Mouse (Mus musculus): ENCODE measurements around the gene Nxpe2. TPM values are rescaled to one million over a fixed set of nuclear protein-coding genes. Genes with fewer than 3 reads are reported as not detected.
"Not testable (repeated sequence)": the region's sequence is repeated elsewhere in the genome, so short reads cannot be mapped to it uniquely, and the experiment has no call there.

Nxpe2 gene
- polyA plus RNA-seq, 1 experiment from 2014 or later, result 2.9 TPM

DNA sequence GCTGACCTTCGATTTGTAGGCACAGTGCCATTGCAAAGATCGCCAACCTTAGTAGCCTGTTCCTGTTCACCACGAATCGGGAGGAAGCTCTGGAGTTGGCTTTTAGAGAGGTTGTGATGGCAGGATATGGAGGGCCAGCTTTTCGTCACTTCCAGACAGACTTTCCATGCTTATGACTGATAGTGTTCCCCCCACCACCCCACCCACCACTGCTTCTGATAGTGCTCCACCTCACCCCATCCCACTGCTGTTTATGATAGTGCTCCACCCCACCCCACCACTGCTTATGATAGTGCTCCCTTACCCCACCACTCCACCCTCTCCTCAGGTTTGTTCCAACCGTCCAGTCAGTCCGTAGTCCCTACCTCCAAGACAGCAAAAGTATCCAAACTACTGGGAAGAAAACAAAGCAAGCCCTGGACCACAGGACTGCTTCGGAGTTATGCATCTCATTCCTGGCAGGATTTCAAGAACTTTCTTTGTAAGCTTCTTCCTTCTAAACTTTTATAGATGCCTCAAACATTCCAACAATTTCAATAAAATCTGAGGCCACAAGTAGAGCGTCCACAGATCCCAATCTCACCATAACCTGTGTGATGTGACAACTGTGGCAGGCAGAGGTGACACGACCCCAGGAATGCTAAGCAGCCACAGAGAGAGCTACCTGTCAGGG is 12.4 kb downstream of the Nxpe2 start:
- Histone ChIP-seq H3K4me3 (peak overlapping the region; percentile 36; the same call in 1 of the 2 replicates), H3K27ac (peak overlapping the region; percentile 42; the same call in 1 of the 2 replicates), H3K36me3 (no peaks in the 10 kb centered on the region), H3K27me3 (ENCODE audit: insufficient read depth, poor library complexity, severe bottlenecking) (no peaks in the 10 kb centered on the region), H3K9me3 (no peaks in the 10 kb centered on the region), H3K4me1 (peaks cover 5% of the 10 kb centered on the region; the same call in 1 of the 2 replicates)
- peak; percentile 78 for DNase-seq (ENCODE audit: low spot score)
- 65% methylated on average over 10 of the region's 10 CpGs for WGBS

- Histone ChIP-seq H3K4me1 (peaks cover 5% of the 10 kb centered on the region; the same call in 1 of the 2 replicates), H3K27ac (no peak overlapping the region), H3K36me3 (no peaks in the 10 kb centered on the region), H3K4me3 (no peak overlapping the region; the same call in 1 of the 2 replicates), H3K9me3 (no peaks in the 10 kb centered on the region), H3K27me3 (ENCODE audit: insufficient read depth, poor library complexity, severe bottlenecking) (no peaks in the 10 kb centered on the region)
- no peak for DNase-seq (ENCODE audit: low spot score)
- WGBS, result 43% methylated on average over 5 of the region's 5 CpGs
Measured at GRCm38 (mm10) chr9:48339563-48339962, 13.7 kb downstream of the Nxpe2 start.

DNA sequence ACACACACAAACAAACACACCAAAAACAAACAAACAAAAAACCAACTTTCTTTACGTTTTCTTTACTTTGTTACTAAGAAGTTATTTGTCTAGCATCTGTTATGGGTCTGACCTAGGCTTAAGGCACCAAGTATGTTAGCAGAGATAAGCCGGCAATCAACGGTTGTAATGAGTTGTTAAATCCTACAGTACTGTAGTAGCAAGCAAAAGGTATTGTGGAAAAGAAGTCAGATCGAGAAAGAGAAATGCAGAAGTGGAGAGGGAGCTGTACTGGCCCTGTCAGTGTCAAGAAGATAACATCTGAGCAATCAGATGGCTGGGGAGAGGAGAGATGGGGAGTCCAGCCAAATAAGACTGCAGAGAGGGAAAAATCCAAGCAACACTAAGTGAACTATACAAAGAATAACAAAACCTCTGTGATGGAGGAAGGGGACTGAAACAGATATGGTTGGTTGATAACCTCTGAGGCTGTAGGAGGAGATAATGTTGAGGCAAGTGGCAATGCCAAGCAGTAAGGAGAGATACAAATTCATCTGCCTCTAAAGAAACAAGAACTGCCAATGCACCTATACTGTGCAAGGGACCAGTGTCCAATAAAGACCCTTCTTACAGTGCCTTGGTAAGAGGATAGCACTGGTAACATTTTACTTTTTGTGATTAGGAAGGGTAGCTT is 14.3 kb downstream of the Nxpe2 start:
- Histone ChIP-seq H3K27me3 (ENCODE audit: insufficient read depth, poor library complexity, severe bottlenecking) (no peaks in the 10 kb centered on the region), H3K27ac (peak overlapping the region; percentile 7; the same call in 1 of the 2 replicates), H3K4me3 (no peak overlapping the region; the same call in 1 of the 2 replicates), H3K9me3 (no peaks in the 10 kb centered on the region), H3K36me3 (no peaks in the 10 kb centered on the region), H3K4me1 (peaks cover 5% of the 10 kb centered on the region; the same call in 1 of the 2 replicates)
- no peak for DNase-seq (ENCODE audit: low spot score)
- 45% methylated on average over 4 of the region's 4 CpGs for WGBS

- 89% methylated on average over 7 of the region's 7 CpGs for WGBS
- no peak overlapping the region for H3K27ac ChIP-seq
- no peaks in the 10 kb centered on the region for H3K9me3 ChIP-seq
- no peak for DNase-seq (ENCODE audit: low spot score)
- no peaks in the 10 kb centered on the region for H3K27me3 ChIP-seq (ENCODE audit: insufficient read depth, poor library complexity, severe bottlenecking)
- no peak overlapping the region for H3K4me3 ChIP-seq
- no peaks in the 10 kb centered on the region for H3K36me3 ChIP-seq
- H3K4me1 ChIP-seq, result no peaks in the 10 kb centered on the region
Measured at GRCm38 (mm10) chr9:48329597-48329996, 23.7 kb downstream of the Nxpe2 start.

- 88% methylated on average over 9 of the region's 9 CpGs for WGBS
- no peaks in the 10 kb centered on the region for H3K4me1 ChIP-seq
- no peaks in the 10 kb centered on the region for H3K9me3 ChIP-seq
- no peak for DNase-seq (ENCODE audit: low spot score)
- no peak overlapping the region for H3K27ac ChIP-seq
- H3K36me3 ChIP-seq, result no peaks in the 10 kb centered on the region
- H3K27me3 ChIP-seq (ENCODE audit: insufficient read depth, poor library complexity, severe bottlenecking), result no peaks in the 10 kb centered on the region
- no peak overlapping the region for H3K4me3 ChIP-seq
Measured at GRCm38 (mm10) chr9:48326338-48326737, 26.9 kb downstream of the Nxpe2 start.

DNA sequence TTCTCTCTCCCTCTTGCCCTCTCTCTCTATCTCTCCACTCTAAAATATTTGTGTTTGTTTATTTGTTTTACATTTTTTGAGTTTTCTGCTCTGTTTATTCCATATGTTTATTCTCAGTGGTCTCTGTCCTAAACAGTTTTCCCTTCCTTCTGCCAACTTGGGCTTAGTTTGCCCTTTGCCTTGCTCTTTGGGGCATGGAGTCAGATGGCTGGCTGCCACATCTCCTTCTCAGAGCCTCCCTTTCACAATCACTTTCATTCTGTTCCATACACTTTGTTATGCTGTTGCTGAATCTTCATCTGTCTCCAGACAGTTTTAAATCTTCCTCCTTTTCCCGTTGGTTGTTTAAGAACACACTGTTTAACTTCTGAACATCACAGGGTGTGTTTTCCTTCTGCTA is 37.4 kb downstream of the Nxpe2 start:
- H3K36me3 ChIP-seq, result no peaks in the 10 kb centered on the region
- H3K9me3 ChIP-seq, result no peaks in the 10 kb centered on the region
- DNase-seq (ENCODE audit: low spot score), result no peak
- H3K27ac ChIP-seq, result no peak overlapping the region
- H3K4me1 ChIP-seq, result no peaks in the 10 kb centered on the region
- H3K4me3 ChIP-seq, result no peak overlapping the region
- WGBS, result 83% methylated on average over 1 of the region's 1 CpGs
- no peaks in the 10 kb centered on the region for H3K27me3 ChIP-seq (ENCODE audit: insufficient read depth, poor library complexity, severe bottlenecking)

DNA sequence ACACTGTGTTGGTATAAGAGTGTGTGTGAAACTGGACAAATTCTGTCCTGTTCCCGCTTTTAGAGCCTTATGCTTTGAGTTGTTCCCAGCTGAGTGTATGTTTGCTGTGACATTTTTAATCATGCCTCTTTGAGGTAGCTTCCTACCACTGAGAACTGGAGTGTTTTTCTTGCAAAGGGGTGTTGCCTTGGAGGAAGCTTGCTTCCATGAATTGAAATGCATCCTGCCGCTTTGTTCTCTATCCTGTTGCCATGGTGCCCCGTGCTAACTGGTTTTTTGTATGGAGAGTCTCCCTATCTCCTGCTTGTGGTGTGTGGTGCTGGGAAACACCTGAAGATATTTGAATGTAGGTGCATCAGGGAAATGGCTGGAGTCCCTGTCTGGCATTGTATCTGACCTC is 39.1 kb downstream of the Nxpe2 start:
- WGBS, result 43% methylated on average over 3 of the region's 3 CpGs
- no peaks in the 10 kb centered on the region for H3K27me3 ChIP-seq (ENCODE audit: insufficient read depth, poor library complexity, severe bottlenecking)
- DNase-seq (ENCODE audit: low spot score), result no peak
- no peak overlapping the region for H3K27ac ChIP-seq
- no peaks in the 10 kb centered on the region for H3K9me3 ChIP-seq
- H3K4me3 ChIP-seq, result no peak overlapping the region
- H3K36me3 ChIP-seq, result no peaks in the 10 kb centered on the region
- H3K4me1 ChIP-seq, result no peaks in the 10 kb centered on the region

- H3K4me1 ChIP-seq, result no peaks in the 10 kb centered on the region
- no peak for DNase-seq (ENCODE audit: low spot score)
- H3K9me3 ChIP-seq, result no peaks in the 10 kb centered on the region
- WGBS, result 85% methylated on average over 5 of the region's 5 CpGs
- H3K4me3 ChIP-seq, result no peak overlapping the region
- H3K27me3 ChIP-seq (ENCODE audit: insufficient read depth, poor library complexity, severe bottlenecking), result no peaks in the 10 kb centered on the region
- no peaks in the 10 kb centered on the region for H3K36me3 ChIP-seq
- no peak overlapping the region for H3K27ac ChIP-seq
Measured at GRCm38 (mm10) chr9:48311241-48311640, 42.0 kb downstream of the Nxpe2 start.

GRCm38 (mm10) chr9:48303564-48303963 is 49.7 kb downstream of the Nxpe2 start:
- WGBS, result 35% methylated on average over 5 of the region's 5 CpGs
- H3K9me3 ChIP-seq; H3K4me1 ChIP-seq; H3K36me3 ChIP-seq; H3K27ac ChIP-seq; DNase-seq (ENCODE audit: low spot score); H3K27me3 ChIP-seq (ENCODE audit: insufficient read depth, poor library complexity, severe bottlenecking); H3K4me3 ChIP-seq: not testable (repeated sequence)

- Histone ChIP-seq H3K36me3 (no peaks in the 10 kb centered on the region), H3K27me3 (ENCODE audit: insufficient read depth, poor library complexity, severe bottlenecking) (no peaks in the 10 kb centered on the region), H3K4me1 (no peaks in the 10 kb centered on the region), H3K4me3 (no peak overlapping the region), H3K27ac (no peak overlapping the region), H3K9me3 (no peaks in the 10 kb centered on the region)
- 82% methylated on average over 7 of the region's 7 CpGs for WGBS
- DNase-seq (ENCODE audit: low spot score), result no peak
Measured at GRCm38 (mm10) chr9:48298983-48299382, 54.3 kb downstream of the Nxpe2 start.

DNA sequence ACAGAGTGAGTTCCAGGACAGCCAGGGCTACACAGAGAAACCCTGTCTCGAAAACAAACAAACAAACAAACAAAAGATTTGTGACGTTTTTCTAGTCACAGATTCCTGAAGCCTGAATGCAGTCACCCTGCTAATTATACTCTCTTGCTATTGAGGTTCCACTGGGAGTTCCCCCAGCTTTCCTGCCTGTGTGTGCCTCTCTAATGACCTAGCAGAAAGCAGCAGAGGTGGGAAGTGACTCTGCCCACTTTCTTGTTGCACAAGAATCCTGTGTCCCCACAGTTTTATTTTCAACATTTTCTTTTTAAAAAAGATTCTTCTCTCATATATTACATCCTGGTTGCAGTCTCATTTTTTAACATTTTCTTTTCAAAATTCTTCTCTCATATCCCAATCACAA is 58.5 kb downstream of the Nxpe2 start:
- Histone ChIP-seq H3K9me3 (no peaks in the 10 kb centered on the region), H3K4me1 (no peaks in the 10 kb centered on the region), H3K27ac (no peak overlapping the region), H3K4me3 (no peak overlapping the region), H3K27me3 (ENCODE audit: insufficient read depth, poor library complexity, severe bottlenecking) (no peaks in the 10 kb centered on the region), H3K36me3 (no peaks in the 10 kb centered on the region)
- 63% methylated on average over 2 of the region's 2 CpGs for WGBS
- no peak for DNase-seq (ENCODE audit: low spot score)

GRCm38 (mm10) chr9:48290281-48290680 is 63.0 kb downstream of the Nxpe2 start:
- Histone ChIP-seq H3K9me3 (no peaks in the 10 kb centered on the region), H3K4me3 (no peak overlapping the region), H3K27me3 (ENCODE audit: insufficient read depth, poor library complexity, severe bottlenecking) (no peaks in the 10 kb centered on the region), H3K27ac (no peak overlapping the region), H3K4me1 (no peaks in the 10 kb centered on the region), H3K36me3 (no peaks in the 10 kb centered on the region)
- 86% methylated on average over 1 of the region's 1 CpGs for WGBS
- no peak for DNase-seq (ENCODE audit: low spot score)

GRCm38 (mm10) chr9:48284221-48284620 is 69.0 kb downstream of the Nxpe2 start:
- no peak for DNase-seq (ENCODE audit: low spot score)
- H3K4me1 ChIP-seq, result no peaks in the 10 kb centered on the region
- H3K4me3 ChIP-seq, result no peak overlapping the region
- WGBS, result 79% methylated on average over 8 of the region's 8 CpGs
- H3K27ac ChIP-seq, result no peak overlapping the region
- no peaks in the 10 kb centered on the region for H3K27me3 ChIP-seq (ENCODE audit: insufficient read depth, poor library complexity, severe bottlenecking)
- no peaks in the 10 kb centered on the region for H3K9me3 ChIP-seq
- no peaks in the 10 kb centered on the region for H3K36me3 ChIP-seq
